Mouse (Mus musculus): ENCODE measurements around the gene Rmdn3.

Rmdn3 gene

DNA sequence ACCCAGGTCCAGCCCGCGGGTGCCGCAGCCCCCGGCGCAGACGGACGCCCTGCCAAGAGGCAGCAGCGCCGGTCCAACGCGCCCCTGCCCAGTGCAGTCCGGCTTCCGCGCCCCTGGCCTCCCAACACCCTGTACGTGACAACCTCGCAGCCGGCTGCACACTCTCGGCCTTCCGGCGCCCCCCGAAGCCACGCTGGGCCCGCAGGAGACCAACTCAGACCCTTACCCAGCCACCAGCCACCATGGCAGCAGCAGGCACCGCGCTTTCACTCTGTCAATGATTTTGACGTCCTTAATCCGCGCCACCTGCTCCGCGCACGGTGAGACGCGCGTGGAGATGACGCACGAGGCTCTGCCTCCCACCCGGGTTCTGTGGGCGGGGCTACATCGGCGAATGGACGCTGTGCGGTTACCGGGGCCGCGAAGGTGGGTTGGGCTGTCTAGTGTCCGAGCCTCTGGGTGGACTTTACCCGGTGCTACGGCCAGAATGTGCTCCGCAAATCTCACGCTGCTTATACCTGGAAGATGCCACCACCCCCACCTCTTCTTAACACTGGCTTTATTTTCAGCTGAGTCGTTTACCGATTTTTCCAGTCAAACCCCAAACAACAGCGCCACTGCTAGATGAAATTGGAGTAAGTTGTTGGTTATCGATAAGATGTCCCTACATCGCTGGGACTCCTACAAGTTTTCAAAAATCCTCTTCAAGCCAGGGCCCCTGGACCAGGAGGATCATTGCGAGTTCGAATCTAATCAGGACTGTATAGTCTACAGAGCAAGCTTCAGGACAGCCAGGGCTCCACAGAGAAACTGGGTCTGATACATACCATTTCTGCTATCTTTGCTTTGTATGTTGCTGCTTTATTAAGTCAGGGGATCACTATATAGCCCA lies at the start of gene Rmdn3:
Rmdn3 (minus strand) TSS at position 354 of the 892 bp plus-strand sequence.
- peak; percentile 98 for DNase-seq (ENCODE audit: low read depth, low spot score)

DNA sequence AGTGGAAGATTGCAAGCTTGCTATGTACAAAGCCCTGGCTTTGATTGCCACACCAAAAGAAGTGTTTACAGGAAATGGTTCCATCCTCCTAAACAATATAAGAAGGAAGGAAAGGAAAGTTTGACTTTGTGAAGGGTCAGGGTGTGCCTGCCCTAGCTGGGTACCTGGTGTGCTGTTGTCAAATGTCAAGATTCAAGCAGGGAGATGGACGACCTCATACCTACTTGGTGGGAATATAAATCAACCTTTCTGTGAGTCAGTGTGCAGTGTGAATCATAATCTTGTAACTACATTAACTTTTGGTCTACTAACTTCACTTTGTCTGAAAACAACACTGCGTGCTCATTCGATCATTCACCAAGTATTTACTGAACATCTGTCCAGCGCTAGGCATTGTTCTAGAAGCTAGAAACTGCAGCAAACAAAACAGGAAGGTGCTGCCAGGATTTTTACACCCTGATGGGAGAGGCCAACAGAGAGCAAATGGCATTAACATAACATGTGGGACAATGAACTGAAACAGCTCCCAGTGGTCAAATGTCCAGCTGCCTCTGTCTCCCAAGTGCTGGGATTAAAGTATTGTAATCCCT lies 47.1 kb upstream of the Rmdn3 start:
- no peak for DNase-seq (ENCODE audit: low read depth, low spot score)

DNA sequence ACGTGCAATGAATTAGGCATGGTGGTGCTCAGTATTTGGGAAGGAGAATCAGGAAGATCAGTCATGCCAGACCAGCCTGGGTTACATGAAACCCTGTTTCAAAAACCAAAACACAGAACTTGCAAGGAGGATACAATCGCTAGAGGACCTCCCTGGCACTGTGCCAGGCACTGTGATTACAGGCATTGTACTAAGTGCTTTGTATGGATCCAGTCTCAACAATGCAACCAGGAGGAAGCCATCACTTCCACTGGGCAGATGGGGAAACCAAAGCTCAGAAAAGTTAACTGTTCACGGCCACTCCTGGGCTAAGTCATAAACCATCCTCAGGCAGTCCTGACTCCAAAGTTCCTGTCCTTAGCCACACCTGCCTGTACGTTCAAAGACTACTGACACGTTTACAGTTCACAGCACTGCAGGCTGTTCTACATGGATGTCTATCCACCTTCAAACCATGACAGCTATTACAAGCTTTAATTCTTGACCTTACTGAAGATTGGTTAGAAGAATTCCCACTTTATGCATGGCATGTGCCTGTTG lies 46.1 kb upstream of the Rmdn3 start:
- no peak for DNase-seq (ENCODE audit: low read depth, low spot score)

DNA sequence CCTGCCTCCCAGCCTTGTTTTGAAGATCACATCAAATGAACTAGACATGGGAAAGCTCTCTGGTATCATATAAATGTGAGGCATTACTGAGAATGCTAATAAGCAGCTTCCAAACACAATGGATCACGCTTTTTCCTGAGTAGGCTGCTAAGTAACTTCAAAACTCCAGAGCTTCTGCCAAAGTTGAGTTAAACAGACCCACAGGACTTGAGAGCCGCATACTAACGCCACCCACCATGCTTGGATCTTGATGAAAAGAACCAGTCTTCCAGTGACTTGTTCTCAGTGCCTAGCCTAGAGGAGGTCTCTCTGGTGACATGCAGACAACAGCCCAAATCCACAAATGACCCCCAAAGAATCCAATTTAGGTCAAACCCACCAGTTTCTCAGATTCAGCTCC lies 42.1 kb upstream of the Rmdn3 start:
- no peak for DNase-seq (ENCODE audit: low read depth, low spot score)

DNA sequence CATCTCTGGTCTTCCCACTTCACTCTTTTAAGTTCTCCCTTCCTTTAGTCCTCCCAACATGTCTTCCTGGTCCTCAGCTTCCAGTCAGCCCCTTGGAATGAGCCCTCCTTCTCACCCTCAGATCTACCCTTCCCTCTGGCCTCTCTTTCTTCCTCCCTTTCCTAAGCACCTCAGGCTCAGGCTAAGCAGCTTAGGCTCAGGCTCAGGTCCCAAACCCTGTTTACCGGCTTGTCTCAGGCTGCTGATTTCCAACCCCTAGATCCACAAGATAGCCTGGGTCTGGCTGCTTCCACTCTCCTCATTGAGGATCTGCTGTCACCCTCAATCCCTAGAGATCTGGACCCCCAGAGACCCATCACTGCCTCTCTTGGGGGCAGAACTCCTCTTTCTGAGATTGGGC lies 41.2 kb upstream of the Rmdn3 start:
- DNase-seq (ENCODE audit: low read depth, low spot score): no peak

DNA sequence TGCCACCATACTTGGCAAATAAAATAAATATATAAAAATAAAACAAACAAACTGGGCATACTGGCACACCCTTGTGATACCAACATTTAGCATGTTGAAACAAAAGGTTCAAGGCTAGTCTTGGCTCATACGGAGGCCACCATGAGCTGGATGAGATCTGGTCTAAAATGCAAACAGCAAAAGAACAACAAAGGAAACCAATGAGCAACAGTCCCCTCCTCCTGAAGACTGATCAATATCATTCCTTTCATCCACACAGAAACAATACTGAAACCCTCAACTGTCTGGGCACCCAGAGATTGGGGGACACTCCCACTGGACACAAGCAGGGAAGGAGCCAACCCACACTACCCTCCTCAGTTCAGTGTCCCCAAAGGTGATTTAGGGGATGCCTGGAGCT lies 40.7 kb upstream of the Rmdn3 start:
- DNase-seq (ENCODE audit: low read depth, low spot score): no peak

DNA sequence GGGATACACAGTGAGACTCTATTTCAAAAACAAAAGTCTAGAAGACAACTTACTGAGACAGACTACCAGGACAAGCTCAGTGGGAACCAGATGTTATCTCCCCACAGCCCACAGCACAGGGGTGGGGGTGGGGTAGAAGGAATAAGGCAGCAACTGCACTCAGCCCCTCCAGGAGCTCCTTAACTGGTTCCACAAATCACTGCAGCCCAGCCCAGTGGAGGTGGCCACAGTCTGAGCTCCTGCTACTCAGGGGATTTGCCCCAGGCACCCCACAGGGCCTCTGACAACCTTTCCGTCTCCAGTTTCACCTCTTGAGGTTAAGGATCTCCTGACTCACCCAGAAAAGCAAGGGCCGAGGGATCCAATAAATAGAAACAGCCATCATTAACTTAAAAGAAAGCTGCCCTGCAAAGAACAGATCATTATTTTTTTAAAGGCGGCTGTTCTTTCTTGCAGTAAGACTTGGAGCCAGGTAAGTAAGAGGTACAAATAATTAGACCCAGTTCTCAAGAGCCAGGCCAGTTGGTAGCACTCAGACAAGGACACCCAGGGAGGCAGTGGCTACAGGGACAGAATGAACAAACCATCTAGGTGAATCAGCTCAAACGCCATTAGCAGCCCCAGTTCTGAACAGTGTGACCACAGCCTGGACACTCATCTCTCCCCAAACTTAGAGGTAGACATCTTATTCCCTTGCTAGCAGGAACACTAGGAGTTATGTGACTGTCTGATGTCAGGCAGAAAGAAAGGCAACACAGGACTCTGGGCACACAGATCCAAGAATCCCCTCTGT lies 39.7 kb upstream of the Rmdn3 start:
- DNase-seq (ENCODE audit: low read depth, low spot score): no peak

DNA sequence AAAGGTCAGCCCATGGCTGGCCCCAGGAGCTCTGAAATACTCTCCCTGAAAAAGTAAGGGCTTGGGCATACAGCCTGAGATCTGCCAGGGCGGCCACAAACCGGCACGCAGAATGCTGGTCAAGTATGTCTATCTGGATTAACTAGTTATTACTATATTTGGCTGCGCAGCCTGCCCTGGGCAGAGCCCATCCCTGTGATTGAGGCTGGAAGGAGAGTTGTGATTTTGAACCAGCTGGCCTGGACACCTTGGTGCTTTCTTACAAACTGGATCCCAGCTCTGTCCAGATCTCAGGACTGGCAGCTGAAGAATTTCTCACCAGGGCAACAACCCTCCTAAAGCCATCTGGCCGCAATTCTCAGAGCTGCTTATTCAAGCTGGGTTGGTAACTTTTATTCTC lies 37.3 kb upstream of the Rmdn3 start:
- peak; percentile 35 for DNase-seq (ENCODE audit: low read depth, low spot score)

DNA sequence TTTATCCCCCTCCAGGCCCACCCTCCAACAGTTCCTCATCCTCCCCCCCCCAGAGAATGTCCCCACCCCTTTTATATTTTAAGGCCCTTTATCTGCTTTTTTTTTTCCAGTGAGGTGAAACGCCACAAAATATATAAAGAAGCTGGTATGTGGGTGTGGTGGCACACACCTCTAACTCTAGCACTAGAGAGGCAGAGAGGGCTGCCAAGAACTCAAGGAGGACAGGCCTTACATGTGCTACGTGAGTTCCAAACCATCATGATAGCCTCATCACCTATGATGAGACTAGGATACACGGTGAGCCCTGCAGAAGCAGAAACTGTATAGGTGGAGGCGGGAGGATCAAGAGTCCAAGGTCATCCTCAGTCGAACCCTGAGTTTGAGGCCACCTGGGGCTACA lies 34.1 kb upstream of the Rmdn3 start:
- no peak for DNase-seq (ENCODE audit: low read depth, low spot score)

DNA sequence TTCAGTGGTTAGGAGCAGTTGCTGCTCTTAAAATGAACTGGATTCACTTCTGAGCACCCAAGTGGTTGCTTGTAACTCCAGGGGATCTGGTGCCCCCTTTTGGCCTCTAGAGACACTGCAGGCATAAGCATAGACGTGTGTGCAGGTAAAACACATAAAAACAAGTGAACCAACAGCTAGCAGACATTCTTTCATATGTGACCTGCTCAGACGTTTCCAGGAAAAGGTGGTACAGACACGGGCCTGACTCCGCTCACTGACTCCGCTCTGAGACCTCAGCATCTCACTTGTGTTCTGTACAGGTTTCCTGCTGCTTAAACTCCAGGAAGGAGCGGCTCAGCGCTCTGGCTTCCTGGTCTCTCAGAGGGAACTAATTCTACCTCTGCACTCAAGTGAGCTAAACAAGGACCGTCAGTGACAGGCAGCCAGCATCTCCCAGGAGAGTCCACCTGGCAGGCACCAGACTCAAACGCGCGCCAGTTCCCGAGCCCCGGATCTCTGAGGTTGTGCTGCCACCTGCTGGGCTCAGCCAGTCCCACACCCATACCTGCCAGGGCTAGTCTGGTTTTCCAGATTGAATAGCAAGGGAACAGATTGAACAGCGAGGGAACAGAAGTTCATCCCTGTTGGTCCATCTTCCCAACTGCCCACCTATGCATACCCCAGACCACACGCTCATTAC lies 32.3 kb upstream of the Rmdn3 start:
- peak; percentile 89 for DNase-seq (ENCODE audit: low read depth, low spot score)

DNA sequence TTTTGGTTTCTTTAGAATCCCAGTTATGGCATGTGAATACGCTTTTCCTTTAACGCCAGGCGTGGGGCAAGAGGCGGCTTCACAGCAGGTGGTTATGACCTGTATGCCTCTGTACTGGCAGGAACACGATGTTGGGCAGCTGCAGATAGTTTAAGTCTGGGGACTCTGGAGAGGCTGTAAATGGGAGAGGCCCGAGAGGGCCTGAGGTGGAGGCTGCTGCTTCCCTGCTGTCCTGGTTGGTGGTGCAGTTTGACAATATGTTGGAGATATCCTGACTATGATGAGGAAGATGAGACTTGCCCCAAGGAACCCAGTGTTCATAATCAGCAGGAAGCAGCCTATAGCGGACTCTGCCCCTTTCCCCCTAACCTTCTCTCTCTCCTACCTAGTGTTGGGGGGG lies 26.1 kb upstream of the Rmdn3 start:
- DNase-seq (ENCODE audit: low read depth, low spot score): no peak

DNA sequence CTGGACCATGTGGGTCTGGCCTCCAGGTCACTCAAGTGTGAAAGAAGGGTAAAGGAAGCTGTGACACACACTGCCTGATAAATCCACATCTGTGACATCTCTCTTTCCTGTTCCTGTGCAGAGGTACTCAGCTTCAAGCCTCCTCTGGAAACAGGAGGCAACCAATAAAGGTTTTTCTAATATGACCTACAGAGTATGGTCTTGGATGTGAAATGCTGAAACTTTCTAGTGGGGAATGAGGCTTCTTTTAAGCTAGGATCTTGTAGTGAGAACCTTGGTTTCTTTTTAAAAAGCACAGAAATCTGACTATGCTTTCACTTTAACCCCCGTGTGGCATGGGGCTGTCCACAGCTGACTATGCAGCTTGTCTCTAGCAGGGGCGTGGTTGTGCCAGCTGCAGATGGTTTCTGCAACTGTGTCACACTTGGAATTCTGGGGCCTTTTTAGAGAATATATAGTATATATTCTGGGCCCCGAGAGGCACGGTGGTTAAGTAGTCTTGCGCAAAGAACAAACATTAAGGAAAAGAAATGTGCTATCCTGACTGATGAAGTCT lies 20.6 kb upstream of the Rmdn3 start:
- DNase-seq (ENCODE audit: low read depth, low spot score): no peak

DNA sequence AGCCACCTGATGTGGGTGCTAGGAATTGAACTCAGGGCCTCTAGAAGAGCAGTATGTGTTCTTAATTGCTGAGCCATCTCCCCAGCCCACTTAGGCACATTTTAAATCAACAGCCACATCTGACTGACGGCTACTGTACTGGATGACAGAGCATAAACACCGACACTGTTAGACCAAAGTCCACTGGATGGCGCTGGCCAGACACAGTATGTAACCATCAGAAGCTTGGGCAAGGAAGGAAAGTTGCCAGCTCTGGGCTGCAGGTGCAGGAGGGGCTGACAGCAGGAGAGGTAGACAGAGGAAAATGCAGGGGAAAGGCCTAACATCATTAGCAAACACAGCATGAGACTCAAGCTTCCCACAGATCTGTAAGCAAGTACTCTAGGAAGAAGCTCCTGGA lies 19.9 kb upstream of the Rmdn3 start:
- no peak for DNase-seq (ENCODE audit: low read depth, low spot score)

DNA sequence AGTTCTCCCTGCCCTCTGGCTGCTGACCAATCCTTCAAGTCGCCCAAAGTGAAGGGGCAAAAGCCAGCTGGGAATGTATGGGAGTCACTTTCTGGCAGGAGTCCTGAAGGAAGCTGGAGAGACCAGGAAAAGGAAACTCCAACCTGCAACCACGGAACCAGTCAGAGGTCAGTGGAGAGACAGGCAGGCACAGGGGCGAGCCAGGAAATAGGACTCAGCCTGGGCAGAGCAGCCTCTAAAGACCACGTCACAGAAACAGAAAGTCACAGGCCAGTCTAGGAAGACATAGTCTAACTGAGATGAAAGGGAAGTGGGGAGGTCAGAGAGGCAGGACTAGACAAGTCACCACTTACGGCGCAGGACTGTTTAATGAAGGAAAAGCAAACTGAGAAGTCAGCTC lies 18.8 kb upstream of the Rmdn3 start:
- DNase-seq (ENCODE audit: low read depth, low spot score): no peak

DNA sequence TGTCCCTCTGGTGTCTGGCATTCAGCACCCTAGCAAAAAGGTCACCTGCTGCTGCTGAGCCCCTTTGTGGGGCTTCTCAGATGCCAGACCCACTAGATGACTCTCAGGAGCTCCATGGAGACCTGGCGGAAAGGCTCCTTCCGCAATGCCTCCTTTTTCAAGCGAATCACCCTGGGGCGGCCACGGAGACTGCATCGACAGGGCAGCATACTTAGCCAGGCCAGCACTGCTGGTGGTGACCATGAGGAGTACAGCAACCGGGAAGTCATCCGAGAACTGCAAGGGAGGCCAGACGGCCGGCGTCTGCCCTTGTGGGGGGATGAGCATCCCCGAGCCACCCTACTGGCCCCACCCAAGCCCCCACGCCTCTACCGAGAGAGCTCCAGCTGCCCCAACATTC lies 18.0 kb upstream of the Rmdn3 start:
- DNase-seq (ENCODE audit: low read depth, low spot score): no peak

DNA sequence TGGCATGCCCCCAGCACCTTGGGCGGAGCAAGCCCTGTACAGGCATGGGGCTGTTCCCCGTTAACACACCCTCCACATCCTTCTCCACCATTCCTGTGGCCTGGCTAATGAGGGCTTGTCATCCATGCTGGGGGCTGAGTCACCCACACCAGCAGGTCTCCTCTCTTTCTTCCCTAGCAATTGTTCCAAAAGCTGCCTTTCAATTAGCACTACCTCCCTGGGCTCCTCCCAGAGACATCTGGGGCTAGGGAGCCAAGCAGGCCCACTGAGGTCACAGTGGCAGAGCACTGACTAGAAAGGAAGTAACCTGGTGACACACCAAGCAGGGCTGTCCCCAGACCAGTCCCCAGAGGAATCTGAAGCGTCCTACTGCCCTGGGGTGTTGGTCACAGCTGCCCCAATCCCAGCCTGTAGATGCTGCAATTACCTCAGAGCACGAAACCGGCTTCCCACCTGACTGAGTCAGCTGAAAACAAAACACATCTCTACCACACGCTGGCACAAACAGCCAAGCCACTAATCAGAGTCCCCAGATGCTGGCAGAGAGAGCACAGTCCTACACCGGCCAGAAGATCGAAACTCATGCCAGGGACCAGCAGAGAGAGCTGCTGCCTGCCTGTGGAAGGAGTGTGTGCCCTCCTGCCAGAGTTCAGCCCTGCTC lies 17.3 kb upstream of the Rmdn3 start, which contains the start of gene Gm14137:
Gm14137 (plus strand) TSS at position 519 of the 661 bp plus-strand sequence.
- peak; percentile 63 for DNase-seq (ENCODE audit: low read depth, low spot score)

DNA sequence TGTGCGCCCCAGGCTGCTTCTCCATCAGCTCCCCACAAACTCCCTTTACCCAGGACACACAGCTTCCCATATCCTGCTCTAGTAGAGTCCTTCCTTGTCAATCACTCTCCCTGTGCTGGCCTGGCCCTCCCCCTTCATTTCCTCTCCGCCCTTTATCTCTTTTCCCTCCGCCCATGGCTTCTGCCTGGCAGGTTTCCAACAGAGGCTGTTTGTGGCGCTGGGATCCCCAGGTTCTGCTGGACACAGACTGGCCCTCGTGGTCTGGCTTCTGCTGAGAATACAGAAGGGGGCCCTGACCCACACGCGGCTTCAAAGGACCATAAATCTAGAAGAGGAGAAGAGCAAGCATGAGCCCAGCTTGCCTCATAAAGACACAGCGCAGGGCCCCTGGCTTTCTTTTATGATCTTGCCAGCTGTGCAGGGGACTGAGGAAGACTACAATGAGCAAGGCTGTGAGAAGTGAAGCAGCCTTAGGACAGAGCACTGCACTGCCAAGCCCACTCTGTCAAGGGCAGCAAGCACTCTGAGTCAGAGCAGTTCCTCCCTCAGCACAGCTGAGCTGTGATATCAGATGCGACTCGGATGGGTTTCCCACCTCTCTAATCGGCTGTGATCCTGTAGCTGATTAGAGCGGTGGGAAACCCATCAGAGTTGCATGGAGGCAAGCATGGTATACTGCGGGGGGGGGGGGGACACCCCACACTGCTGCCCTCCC lies 16.2 kb upstream of the Rmdn3 start:
- peak; percentile 52 for DNase-seq (ENCODE audit: low read depth, low spot score)

DNA sequence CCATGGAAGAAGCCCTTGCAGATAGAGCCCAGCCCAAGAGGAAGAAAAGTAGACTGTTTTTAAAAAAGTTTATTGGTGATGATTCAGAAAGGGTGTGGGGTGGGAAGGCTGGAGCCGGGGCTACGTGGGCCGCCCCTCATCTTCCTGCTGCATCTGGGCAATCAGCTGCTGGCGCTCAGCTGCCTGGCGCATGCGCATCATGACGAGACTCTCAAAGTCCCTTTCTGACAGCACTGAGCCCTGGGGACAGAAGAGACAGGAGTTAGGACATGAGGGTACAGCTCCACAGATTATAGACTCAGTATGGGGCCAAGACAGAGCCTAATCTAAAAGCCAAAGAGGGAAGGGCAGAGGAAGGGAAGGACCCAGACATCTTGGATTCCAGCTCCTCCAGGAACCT lies 15.6 kb upstream of the Rmdn3 start:
- DNase-seq (ENCODE audit: low read depth, low spot score): no peak

DNA sequence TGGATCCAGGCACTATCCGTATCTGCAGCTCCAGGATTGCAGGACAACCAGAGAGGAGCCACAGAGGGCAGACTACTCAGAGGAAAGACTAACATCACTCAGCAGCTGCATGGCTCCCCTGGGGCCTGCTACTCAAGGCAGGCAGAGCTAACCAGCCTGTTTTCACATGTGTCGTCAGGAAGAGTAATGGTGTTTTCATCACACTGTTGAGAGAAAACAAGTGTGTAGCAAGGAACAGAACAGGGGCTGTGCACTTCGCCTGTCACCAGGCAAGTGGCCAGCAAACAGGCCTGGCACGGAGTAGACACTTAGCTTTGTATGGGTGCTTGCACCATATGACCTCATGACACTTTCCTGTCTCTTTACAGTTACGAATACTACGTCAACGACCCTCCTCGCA lies 14.7 kb upstream of the Rmdn3 start:
- no peak for DNase-seq (ENCODE audit: low read depth, low spot score)

DNA sequence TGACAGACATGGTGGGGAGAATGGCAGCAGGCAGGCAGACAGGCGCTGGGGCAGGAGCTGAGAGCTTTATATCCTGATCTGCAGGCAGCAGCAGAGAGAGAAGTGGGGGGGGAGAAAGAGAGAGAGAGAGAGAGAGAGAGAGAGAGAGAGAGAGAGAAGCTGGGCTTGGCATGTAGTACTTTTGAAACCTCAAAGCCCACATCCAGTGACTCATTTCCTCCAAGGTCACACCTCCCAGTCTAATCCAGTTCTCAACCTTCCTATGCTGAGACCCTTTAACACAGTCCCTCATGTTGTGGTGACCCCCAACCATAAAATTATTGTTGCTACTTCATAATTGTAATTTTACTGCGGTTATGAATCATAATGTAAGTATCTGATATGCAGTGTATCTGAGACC lies 13.4 kb upstream of the Rmdn3 start:
- no peak for DNase-seq (ENCODE audit: low read depth, low spot score)
